Mouse (Mus musculus) hindlimb bud, embryonic 11.5 days (tissue): ENCODE data around the gene Nabp1.

Source experiments
- DNase-seq: peaks from one replicate; pipeline ENCODE4 v3.0.0-alpha.2; 2012; ENCODE audit warnings: low read depth, low spot score; ENCODE audit errors: extremely low spot score

Nabp1 gene

DNA sequence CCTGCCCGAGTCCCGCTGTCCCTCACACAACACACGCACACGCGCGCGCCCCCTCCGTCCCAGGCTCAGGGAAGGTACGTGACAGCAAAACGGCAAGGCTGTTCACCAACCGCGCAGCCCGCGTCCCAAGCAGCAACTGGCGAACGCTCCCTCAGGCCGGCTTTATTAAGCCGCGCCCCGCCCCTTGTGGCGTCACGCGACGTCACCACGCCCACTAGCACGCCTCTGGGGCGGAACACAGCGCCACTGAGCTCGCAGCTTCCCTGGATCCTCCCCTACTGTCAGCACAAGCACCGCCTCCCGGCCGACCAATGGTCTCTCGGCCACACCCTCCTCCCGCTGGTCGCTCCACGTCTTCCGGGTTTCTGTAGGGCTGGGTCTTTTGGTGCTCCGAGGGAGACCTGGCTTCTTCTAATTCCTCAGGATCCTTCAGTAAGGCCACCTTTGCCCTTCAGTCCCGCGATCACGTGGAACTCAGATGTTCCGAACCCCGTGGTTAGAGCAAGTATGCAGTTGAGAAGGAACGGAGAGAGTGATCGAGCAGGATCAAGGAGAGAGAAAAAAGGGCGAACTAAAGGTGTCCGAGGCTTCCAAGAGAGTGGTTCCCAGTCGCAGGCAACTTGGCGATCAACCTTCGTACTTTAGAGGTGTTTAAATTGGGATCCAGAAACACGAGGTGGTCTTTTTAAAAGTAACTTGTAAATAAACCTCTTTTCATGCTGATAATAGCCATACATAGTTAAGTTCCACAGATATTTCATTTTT, at the start of gene Nabp1:
Gene Nabp1 (minus strand): TSS at position 164 of the 765 bp plus-strand sequence.
- peak; percentile 86 for DNase-seq

DNA sequence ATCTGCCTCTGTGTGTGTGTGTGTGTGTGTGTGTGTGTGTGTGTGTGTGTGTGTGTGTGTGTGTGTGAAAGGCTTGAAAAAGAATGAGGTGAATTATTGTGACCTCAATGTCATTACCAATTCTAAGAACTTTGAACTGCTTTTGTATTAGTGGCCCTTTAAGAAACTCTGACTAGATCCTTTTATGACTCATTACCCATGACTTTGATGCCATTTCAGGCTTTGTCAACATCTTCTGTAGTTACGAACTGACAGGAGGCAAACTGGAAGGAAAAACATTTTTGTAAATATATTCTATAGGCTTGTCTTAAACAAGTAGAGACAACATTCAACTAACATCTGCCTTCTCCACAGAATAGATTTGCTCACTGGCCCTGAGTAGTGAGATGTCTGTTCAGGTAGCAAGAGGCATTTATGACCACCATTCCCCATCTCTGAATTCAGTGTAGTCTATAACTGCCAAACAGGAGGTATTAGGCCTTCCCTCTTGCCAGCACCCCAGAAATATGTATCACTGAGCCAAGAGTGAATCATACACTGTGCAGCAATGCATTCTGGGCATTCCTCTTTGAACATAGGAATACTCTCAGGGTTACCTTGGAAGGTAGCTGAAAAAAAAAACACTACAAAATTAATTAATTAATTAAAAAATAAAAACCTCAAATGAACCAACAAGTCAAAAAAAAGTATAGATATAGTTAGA, 47.5 kb upstream of the Nabp1 start:
- no peak for DNase-seq

DNA sequence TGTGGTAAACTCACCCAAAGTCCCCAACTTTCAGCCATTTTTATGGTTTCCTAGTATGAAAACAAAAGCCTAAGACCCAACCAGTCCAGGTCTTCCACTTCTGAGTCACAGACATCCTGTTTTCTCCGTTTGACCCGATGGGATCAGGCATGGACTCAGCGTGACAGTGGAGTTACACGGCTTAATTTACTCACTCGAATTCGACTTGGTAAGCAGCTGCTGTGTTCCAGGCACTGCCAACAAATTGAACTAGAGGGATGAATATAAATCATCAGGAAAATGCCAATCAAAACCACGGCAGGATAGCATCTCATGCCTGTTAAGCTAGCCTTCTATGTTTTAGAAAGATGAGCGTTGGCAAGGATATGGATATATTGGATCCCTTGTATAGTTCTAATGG, 43.4 kb upstream of the Nabp1 start:
- no peak for DNase-seq

DNA sequence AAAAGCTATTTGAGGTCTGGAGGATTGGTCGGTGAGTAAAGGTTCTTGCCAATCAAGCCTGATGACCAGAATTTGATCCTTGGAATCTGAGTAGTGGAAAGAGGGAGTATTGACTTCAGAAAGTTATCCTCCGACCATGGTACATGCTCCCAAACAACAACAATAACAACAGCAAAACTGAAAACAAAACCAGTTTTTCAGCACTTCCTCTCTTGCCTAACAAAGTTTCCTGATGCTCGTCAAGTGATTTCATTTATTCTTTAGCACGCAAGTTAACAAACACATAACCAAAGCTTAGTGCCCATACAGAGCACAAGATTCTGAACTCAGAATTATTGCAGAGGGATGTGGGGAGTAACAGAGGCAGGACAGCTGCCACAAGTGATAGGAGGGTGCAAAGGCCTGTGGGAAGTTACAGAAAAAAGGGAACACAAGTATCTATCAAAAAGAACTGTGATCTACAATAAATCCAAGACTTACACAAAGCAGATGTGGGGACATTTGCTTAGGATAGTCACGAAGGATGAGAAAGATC, 42.1 kb upstream of the Nabp1 start:
- DNase-seq, result no peak

DNA sequence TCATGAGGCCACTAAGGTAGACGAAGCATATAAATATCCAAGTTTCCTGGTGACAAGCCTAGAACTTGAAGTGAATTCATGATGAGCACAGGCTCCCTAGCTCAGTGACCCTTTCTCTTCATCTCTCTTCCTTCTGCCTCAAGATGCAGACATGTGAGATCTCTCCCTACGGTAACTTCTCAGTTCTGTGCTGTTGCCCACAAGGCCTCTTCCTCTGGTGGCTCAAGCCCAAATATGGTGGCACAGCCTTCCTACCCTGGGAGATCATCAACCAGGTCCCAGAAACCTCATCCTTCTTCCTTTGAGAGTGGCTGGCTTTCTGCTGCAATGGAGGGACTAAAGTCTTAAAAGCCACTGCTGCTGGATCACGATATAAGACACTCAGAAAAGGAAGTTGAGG, 40.9 kb upstream of the Nabp1 start:
- DNase-seq, result no peak

DNA sequence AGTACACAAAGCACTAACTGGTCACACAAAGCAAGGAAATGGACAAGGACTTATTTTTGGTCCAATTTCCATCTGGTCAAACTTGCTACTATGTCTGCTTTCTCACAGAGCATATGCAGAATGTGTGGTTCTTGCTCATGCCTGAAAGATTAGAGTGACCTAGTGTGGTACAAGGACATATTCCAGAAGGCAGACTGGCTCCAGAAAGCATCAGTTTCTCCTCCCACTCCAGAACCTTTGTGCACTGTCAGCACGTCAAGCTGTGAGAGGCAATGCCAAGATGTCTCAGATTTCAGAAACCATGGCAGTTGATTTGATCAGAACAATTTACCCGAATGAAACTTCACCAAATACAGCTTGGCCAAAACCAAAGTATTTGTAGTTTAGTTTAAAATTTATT, 37.4 kb upstream of the Nabp1 start:
- DNase-seq, result no peak

DNA sequence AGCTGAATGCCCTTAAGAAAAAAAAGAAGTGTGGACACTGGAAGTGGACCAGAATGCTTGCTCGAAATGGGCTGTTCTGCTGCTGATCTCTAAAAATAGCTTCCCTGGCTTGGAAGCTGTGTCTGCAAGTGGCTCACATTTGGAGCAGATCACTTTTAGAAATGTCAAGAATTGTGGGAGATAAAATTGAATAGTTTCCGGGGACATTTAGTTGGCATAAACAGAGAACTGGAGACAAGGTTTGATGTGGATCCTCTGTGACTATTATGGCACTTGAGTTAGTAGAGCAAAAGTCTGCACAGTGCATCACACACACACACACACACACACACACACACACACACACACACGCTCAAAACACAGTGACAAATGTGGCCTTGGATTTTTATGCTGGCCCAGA, 36.8 kb upstream of the Nabp1 start:
- DNase-seq, result no peak

DNA sequence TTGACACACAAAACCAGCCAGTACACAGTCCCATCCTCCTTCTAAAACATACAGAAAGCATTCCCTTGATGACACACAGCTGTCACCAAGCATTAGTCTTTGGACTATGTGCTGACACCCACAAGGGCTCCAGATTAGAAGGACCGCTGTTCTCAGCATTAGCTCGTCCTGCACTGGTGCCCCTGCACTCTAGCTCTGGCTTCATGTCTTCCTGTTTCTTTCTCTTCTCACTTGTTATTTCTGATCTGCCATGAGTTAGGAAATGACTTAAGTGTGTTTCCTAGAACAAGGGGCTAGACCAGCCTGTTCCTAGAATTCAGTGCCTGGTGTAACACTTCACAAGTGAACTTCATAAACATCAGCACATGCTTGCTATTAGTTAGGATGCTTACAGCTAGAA, 36.2 kb upstream of the Nabp1 start:
- DNase-seq, result no peak

DNA sequence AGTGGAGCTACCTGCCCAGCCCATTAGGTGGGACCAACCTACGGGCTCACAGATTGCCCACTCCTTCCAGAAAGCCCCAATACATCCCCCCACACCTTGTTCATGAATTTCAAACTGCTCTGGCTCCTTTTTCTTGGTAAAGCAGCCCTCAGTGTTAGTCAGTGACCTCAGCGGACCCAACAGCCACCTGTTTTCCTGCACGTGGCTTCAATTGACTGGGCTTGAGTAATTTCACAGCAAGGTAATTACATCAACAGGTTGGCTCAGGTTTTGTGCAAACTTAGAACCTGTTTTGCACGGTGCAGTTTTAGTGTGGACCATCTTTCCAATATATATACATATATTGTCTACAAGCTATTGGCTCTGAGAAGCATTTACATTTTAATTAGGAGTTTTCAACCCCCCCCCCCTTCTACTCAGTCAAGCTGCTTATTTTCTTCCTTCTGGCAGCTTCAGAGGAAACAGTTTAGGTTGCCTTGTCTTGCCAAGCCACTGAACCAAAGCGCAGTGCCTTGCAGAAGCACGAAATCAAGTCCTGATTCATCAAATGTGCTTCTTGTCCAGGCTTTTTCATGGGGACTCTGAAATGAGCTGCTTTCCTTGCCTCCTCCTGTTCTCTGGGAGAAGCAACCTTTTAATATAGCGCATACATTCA, 35.0 kb upstream of the Nabp1 start:
- no peak for DNase-seq

DNA sequence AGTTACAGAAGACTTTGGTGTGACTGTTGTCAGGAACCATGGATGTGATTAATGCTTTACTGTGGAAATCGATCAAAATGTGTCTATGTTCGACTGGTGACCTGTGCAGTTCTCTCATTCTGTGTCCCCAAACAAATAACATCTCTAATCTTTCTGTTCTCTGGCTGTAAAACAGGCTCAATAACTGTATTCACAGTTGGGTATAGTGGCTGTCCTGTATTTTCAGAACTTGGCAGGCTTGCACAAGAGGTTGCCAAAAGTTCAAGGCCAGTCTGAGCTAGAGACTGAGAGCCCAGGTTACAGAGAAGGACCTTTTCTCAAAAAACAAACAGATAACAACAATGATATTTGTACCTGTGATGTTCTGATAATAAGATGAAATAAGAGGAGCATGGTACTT, 34.1 kb upstream of the Nabp1 start:
- no peak for DNase-seq

DNA sequence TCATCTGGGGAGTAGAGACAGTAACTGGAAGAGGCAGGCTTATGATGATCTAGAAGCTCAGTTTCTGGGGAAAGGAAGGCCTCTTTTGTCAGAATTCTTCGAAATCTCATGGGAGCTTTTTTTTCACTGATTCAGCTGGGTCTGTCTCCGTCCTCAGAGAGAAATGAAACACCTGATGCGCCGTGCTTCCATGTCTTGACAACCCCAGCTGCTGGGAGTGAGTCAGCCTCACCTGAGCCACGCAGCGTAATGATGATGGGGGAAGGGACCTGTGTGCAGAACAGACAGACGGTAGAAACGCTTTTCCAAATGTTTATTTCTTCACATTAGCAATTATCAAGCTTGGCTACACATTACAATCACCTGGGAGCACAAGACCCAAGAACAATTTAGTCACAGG, 31.6 kb upstream of the Nabp1 start:
- no peak for DNase-seq

DNA sequence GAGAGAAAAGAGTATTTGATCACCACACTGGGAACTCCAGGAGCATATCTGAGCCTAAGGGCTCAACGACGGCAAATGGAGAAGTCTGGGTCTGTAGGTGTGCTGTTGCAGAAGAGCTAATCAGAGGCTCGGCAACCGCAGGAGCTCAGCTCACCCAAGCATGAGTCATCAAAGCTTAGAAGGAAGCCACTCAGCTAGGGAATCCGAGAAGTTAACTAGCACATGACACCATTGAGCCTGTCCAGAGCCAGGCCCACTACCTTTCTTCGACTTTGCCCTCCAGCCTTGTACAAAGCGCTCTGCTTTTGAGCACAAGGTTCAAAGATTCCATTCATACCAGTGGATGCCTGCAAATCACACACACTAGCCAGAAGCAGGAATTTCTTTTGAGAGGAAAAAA, 30.9 kb upstream of the Nabp1 start:
- DNase-seq, result no peak

DNA sequence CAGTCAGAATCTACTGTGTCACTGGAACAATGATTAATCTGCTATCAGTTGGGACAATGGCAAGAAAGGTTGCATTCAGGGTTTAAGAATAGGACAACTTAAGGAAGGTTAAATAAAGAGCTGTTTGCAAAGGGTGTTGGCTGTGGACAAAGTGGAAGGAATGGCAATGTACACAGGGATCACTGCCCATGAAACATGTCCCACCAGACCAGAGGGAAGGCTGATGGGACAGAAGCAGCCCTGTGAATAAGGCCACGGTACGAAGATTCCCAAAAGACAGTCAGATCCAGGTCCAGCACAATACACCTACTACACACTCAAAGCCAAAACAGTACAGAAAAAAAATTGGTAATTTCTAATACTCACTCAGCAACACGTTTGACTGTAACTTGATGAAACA, 30.3 kb upstream of the Nabp1 start:
- no peak for DNase-seq

DNA sequence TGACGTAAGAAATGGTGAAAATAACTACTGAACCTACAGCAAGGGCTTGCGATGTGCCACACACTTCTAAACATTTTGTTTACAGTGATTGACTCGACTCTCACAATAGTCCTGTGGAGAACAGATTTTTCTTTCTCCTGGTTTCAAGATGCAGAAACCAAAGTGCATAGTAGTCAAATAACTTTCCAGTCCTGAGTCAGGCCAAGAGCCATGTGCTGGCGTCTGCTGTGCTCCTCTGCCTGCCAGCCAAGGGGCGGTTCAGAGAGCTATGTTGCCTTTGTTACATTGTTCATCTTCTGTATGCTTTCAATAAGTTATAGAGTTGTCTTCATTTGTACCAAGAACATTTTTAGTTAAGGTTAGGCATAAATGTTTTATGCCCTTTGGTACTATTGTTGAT, 29.2 kb upstream of the Nabp1 start:
- no peak for DNase-seq

DNA sequence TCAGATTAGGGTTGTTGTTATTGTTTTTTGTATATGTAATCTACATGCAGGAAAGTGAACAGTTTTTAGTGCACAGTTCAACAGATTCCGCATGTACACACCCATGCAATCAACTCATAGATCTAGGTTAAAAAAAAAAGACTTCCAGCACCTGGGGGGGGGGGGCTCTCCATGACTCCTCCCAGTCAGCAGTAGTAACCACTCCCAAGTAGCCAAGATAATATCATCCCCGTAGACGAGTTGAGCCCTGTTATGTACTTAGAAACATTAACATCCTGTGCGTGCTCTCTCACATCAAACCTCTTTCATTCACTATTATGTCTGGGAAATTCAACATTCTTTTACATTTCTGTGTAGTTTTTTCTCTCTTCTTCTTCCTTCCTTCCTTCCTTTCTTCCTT, 28.0 kb upstream of the Nabp1 start:
- DNase-seq, result no peak

DNA sequence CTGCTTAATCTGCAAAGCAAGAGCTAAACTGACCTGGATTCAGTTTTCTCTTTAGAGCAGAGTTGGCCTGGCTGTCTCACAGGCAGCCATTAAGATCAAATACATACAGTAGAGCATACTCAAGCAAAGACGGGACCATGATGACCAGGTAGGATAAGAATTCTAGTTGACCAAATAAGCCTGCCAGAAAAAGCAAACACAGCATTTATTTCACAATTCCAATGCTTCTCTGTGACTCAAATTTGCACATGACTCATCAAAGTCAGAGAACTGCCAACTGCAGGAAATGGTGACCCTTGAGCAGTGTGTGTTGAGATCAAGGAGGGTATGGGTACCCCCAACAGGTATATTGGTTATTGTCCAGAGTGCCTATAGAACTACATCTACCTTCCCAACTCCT, 27.4 kb upstream of the Nabp1 start:
- no peak for DNase-seq

DNA sequence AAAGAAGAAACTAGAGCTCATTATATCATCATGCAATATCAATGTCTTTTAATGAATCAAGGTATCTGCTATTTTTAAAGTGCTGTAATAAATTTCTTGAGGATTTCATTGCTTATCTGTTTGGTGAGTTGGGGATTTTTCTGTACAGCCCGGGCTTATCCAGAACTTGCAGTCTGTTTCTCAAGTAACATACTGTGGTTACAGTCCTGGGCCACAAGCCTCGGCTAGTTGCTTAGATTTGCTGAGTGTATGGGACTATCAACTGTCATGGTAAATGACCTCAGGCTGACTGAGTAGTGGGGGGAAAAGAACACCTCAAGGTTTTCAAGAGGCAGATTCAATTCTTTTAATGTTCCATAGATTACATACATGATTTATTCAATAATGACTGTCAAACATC, 24.8 kb upstream of the Nabp1 start:
- DNase-seq, result no peak

DNA sequence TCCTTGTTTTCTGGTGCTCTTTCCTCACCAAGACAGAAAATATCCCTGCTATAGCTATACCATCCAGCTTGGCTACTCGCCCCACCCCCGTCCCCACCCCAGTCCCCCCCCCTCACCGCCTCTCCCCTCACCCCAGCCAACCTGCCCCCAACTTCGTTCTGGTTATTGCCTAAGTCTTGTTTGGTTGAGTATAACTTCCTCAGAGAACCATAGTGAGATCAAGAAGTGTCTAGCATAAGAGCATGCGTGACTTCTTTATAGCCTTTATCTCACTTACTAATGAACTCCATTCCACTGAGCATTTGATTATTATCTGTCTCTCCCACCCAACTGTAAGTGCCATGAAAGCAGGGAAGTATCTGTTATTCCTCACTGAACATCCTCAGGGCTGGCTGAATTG, 24.1 kb upstream of the Nabp1 start:
- DNase-seq, result no peak

DNA sequence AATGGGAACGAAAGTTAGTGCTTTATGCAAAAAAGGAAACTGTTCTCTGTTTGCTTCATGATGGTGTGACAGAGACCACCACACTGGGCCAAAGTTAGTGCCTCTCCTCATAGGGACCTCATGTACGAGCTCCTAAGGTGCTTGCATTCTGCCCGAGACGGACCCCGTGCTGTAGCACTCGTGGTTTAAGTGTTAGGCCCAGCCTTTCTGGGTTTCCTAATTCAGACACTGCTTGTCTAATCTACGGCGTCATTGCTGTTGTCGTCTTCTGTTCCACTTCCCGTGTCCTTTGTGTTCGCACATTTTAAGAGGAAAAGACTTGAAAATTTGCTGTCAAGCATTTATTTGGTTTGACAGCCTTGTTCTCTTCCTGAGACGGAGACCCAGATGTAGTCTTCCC, 23.0 kb upstream of the Nabp1 start:
- no peak for DNase-seq

DNA sequence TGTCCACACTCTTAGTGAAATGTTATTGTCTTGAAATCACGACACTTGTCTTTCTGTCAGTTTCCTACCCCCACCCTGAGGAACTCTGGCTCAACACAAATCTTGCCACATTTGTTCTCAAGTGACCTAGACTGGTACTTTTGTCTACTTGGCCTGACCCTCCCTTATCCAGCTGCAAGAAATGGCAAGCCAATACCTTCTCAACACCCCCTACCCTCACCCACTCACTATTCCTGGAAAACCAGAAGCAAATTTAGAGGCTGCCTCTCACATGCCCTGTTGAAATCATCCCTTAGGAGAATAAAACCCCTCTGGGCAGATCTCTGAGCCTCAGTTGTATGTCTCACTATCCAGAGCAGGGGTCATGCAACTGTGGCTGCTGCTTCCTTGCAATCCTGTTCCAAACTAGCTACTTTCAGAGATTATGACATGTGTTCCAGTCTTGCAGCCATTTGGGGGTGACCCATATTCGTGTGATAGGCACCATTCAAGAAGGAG, 20.4 kb upstream of the Nabp1 start:
- no peak for DNase-seq

DNA sequence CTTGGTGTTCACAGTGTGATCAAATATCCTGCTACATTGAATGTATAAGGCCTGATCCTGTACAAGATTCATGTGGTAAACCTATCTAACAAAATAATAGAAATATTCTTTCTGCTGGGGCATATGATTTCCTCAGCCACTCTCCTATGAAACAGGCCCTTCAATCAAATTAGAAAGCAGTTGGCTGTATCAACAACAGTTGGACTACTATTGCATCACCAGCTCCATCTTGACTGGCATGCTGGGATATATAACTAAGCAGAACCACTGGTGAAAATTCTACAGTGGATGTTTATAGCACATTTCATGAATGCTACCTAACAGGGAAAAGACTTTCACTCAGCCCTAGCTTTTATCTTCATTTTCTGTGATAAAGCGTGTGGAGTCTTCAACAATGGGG, 17.9 kb upstream of the Nabp1 start:
- no peak for DNase-seq
